In genomic region chr9:97524861-97525260, GRCm38 (mm10) we compare ENCODE assay signal across 19 mouse cellular contexts.
DNase-seq lines count a peak whose midpoint lies in the region; ATAC-seq lines count a peak whose summit lies in the region.
"Had no signal": no experiment of that assay in that cellular context is flagged by ENCODE, and none has a peak within 500 bp of the region (broad histone marks: within the 10 kb centered on the region; RNA-seq: fewer than 3 reads in every experiment).

No protein-coding gene starts in this region.

- H3K27ac ChIP-seq in midbrain, embryonic 13.5 days: 0 out of 2 replicates have a peak overlapping the region, but pooled peaks have one; percentile 5
- H3K27ac ChIP-seq in midbrain, embryonic 11.5 days (ENCODE audit: low read depth, low read length): no peak overlapping the region
- H3K27ac ChIP-seq: kidney, postnatal 0 days; midbrain, embryonic 12.5 days; neural tube, embryonic 15.5 days had no signal

- H3K27me3 ChIP-seq in midbrain, embryonic 13.5 days: no peaks in the 10 kb centered on the region
- H3K27me3 ChIP-seq in midbrain, embryonic 11.5 days (ENCODE audit: control insufficient read depth, insufficient read depth, low read length): no peaks in the 10 kb centered on the region
- H3K27me3 ChIP-seq: CH12.LX; midbrain, embryonic 12.5 days; neural tube, embryonic 15.5 days had no signal

- no peaks in the 10 kb centered on the region for H3K36me3 ChIP-seq in midbrain, embryonic 13.5 days
- H3K36me3 ChIP-seq in midbrain, embryonic 11.5 days (ENCODE audit: control insufficient read depth, insufficient read depth, low read length): no peaks in the 10 kb centered on the region
- H3K36me3 ChIP-seq: midbrain, embryonic 12.5 days; neural tube, embryonic 15.5 days had no signal

- H3K4me3 ChIP-seq in midbrain, embryonic 13.5 days (replicated peaks): no peak overlapping the region
- H3K4me3 ChIP-seq in midbrain, embryonic 11.5 days (ENCODE audit: low read depth, low read length): no peak overlapping the region
- H3K4me3 ChIP-seq: midbrain, embryonic 12.5 days; neural tube, embryonic 15.5 days had no signal

- intact Hi-C loops in left cerebral cortex, postnatal 25 days (cut with DNase I): loop anchor here (10.0 kb wide), 1 partner anchor 450 kb away; no protein-coding TSS in a partner anchor

- DNase-seq in frontal cortex, postnatal 14 days (ENCODE audit: low spot score in 2 of 2): no peak
- no peak for DNase-seq in midbrain, embryonic 11.5 days (ENCODE audit: low spot score, missing footprints)
- peak; percentile 30 to 78 for DNase-seq in left cerebral cortex, postnatal 25 days (ENCODE audit: low spot score in 2 of 2)
- peak; percentile 67 for DNase-seq in telencephalon, adult 2 months (ENCODE audit: low read depth, low spot score)
- no peak for DNase-seq in cerebellum, postnatal 25 days
- DNase-seq: cerebellum, adult 2 months; gastrocnemius, postnatal 36 days; kidney, adult 18-20 months; liver; spleen, adult 18-20 months; thymus, adult 18-20 months; thymus, postnatal 4 days had no signal

- WGBS in midbrain, embryonic 13.5 days: 83% methylated on average over 3 of the region's 3 CpGs
- 80% methylated on average over 3 of the region's 3 CpGs for WGBS in midbrain, embryonic 11.5 days

- H3K9me3 ChIP-seq in midbrain, embryonic 13.5 days: no peaks in the 10 kb centered on the region
- H3K9me3 ChIP-seq in midbrain, embryonic 11.5 days (ENCODE audit: control insufficient read depth, low read length): no peaks in the 10 kb centered on the region
- H3K9me3 ChIP-seq: midbrain, embryonic 12.5 days; neural tube, embryonic 15.5 days had no signal

- H3K9ac ChIP-seq in midbrain, embryonic 13.5 days (replicated peaks): no peak overlapping the region
- no peak overlapping the region for H3K9ac ChIP-seq in midbrain, embryonic 11.5 days (ENCODE audit: low read length)
- H3K9ac ChIP-seq: midbrain, embryonic 12.5 days; neural tube, embryonic 15.5 days had no signal

- ATAC-seq in frontal cortex, adult (ENCODE audit: low TSS enrichment): peak; percentile 79
- no peak for ATAC-seq in midbrain, embryonic 13.5 days
- no peak for ATAC-seq in midbrain, embryonic 11.5 days (ENCODE audit: low FRiP score)
- ATAC-seq: lung, postnatal 0 days had no signal

- H3K4me1 ChIP-seq in midbrain, embryonic 13.5 days (replicated peaks): 0 out of 2 replicates have a peak, but pooled peaks cover 4% of the 10 kb centered on the region
- H3K4me1 ChIP-seq in midbrain, embryonic 11.5 days (ENCODE audit: control insufficient read depth, insufficient read depth, low read length): no peaks in the 10 kb centered on the region
- H3K4me1 ChIP-seq: midbrain, embryonic 12.5 days; neural tube, embryonic 15.5 days had no signal

- H3K4me2 ChIP-seq in midbrain, embryonic 13.5 days (replicated peaks): no peak overlapping the region
- H3K4me2 ChIP-seq in midbrain, embryonic 11.5 days: no peak overlapping the region
- H3K4me2 ChIP-seq: midbrain, embryonic 12.5 days; neural tube, embryonic 15.5 days had no signal

Comparison
In these comparisons a context has a peak if more than half of its experiments do, and no peak if none do; other contexts are left out.
1. DNase-seq: peak in left cerebral cortex, postnatal 25 days (2 of 2) and telencephalon, adult 2 months (single experiment); none in frontal cortex, postnatal 14 days (0 of 2), midbrain, embryonic 11.5 days (single experiment) and cerebellum, postnatal 25 days (0 of 2).